Mouse (Mus musculus): ENCODE data around the gene Bid. TPM values are rescaled to one million over a fixed set of nuclear protein-coding genes. Genes with fewer than 3 reads are reported as not detected.

Gene Bid
- polyA plus RNA-seq, 1 experiment = 60.6 TPM

Other genes with a start within 250 kb of the Bid start
- gene Slc25a18, start 143.3 kb downstream of the Bid start, polyA plus RNA-seq (2012; rRNA removed) = 0.03 and 0.08 TPM in 2 replicates
- 418 and 428 TPM in 2 replicates for gene Atp6v1e1, start 94.1 kb downstream of the Bid start, polyA plus RNA-seq (2012; rRNA removed)
- 23.3 and 27.5 TPM in 2 replicates for gene Bcl2l13, start 80.6 kb downstream of the Bid start, polyA plus RNA-seq (2012; rRNA removed)
- gene Mical3, start 214.1 kb upstream of the Bid start, polyA plus RNA-seq (2012; rRNA removed) = 16.1 and 17.5 TPM in 2 replicates